In the genomic region with DNA sequence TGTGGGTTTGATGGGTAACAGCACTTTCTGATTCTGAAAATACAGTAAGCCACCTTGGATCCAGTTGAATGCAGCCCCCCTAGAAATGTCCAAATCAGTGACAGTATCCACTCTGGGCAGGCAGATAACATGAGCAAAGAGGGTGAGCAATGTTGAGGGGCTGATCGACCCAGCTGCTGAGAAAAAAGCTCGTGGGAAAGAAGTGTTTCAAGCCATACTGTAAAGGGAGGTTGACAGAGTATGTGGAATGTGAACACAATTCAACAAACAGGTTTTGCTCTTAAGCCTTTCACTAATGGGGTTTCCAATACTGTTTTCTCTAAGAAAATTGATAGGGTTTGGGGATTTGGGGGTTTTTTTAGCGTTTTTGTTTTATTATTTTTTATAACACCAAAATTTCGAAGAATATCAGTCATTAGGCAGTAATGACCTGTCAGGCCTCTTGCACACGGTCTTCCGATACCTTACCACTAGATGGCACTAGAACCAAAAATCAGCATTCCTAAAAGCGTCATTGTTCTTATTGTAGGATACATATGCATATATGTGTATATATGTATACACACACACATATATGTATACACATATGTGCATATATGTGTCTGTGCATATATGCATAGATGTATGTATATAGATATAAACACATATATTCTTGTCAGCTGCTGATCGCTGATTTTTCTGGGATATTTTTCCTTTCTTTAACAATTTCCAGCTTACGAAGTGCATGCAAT, we compare ENCODE assay signal across 9 mouse cellular contexts.
DNase-seq lines count a peak whose midpoint lies in the region; ATAC-seq lines count a peak whose summit lies in the region.
"Had no signal": no experiment of that assay in that cellular context is flagged by ENCODE, and none has a peak within 500 bp of the region (broad histone marks: within the 10 kb centered on the region; RNA-seq: fewer than 3 reads in every experiment).

No protein-coding gene starts in this region.

- H3K36me3 ChIP-seq in neural tube, embryonic 14.5 days (ENCODE audit: control insufficient read depth, insufficient read depth, low read length), result no peaks in the 10 kb centered on the region
- H3K36me3 ChIP-seq: heart, embryonic 13.5 days had no signal

- no peaks in the 10 kb centered on the region for H3K9me3 ChIP-seq in neural tube, embryonic 14.5 days (ENCODE audit: control insufficient read depth, low read length)
- H3K9me3 ChIP-seq: heart, embryonic 13.5 days had no signal

- H3K4me2 ChIP-seq in neural tube, embryonic 14.5 days (ENCODE audit: low read depth, low read length), result no peak overlapping the region
- H3K4me2 ChIP-seq: heart, embryonic 13.5 days had no signal

- no peak overlapping the region for H3K27ac ChIP-seq in neural tube, embryonic 14.5 days (ENCODE audit: low read depth, low read length)
- H3K27ac ChIP-seq: heart, embryonic 13.5 days had no signal

- intact Hi-C loops in gastrocnemius, postnatal 36 days (cut with DNase I), result no loop called here

- no peak overlapping the region for H3K4me3 ChIP-seq in neural tube, embryonic 14.5 days (ENCODE audit: low read depth, low read length)
- H3K4me3 ChIP-seq: heart, embryonic 13.5 days had no signal

- WGBS in large intestine, adult 2 months, result 23% methylated on average over 9 of the region's 9 CpGs
- 22% methylated on average over 9 of the region's 9 CpGs for WGBS in neural tube, embryonic 14.5 days

- peaks cover 4% of the 10 kb centered on the region; the same call in 1 of the 2 replicates for H3K4me1 ChIP-seq in neural tube, embryonic 14.5 days (ENCODE audit: control insufficient read depth, insufficient read depth, low read length)

- peak; percentile 66 for DNase-seq in A20 (ENCODE audit: low read depth, low spot score)
- peak; percentile 26 for DNase-seq in ES-CJ7 (ENCODE audit: low read depth, low spot score)
- DNase-seq in fibroblast of lung, adult 2 months (ENCODE audit: low read depth), result peak; percentile 4
- DNase-seq in large intestine, adult 2 months (ENCODE audit: low read depth, low spot score), result peak; percentile 7
- DNase-seq in right cerebral cortex, postnatal 14 days, result no peak
- no peak for DNase-seq in urinary bladder, adult 18-20 months (ENCODE audit: low spot score in 2 of 2)
- no peak for DNase-seq in gastrocnemius, postnatal 36 days

- no peaks in the 10 kb centered on the region; the same call in 1 of the 2 replicates for H3K27me3 ChIP-seq in neural tube, embryonic 14.5 days (ENCODE audit: control insufficient read depth, insufficient read depth, low read length)
- H3K27me3 ChIP-seq: heart, embryonic 13.5 days had no signal

- ATAC-seq in neural tube, embryonic 14.5 days (ENCODE audit: low read depth), result peak; percentile 69

- no peak overlapping the region for H3K9ac ChIP-seq in neural tube, embryonic 14.5 days (replicated peaks; ENCODE audit: low read depth, low read length)
- H3K9ac ChIP-seq: heart, embryonic 13.5 days had no signal

Comparison
In these comparisons a context has a peak if more than half of its experiments do, and no peak if none do; other contexts are left out.
1. DNase-seq: peak in A20 (single experiment), ES-CJ7 (single experiment), fibroblast of lung, adult 2 months (single experiment) and large intestine, adult 2 months (single experiment); none in right cerebral cortex, postnatal 14 days (single experiment), urinary bladder, adult 18-20 months (0 of 2) and gastrocnemius, postnatal 36 days (0 of 2).